Mouse (Mus musculus) retina, adult 2 months (tissue): ENCODE data around the gene Olfr303.
"Not testable (repeated sequence)": the region's sequence is repeated elsewhere in the genome, so short reads cannot be mapped to it uniquely, and the experiment has no call there.

Experiments
- DNase-seq: peaks from one replicate; pipeline ENCODE4 v3.0.0-alpha.2; 2012; ENCODE audit warnings: low read depth, low spot score

Olfr303 gene

DNA sequence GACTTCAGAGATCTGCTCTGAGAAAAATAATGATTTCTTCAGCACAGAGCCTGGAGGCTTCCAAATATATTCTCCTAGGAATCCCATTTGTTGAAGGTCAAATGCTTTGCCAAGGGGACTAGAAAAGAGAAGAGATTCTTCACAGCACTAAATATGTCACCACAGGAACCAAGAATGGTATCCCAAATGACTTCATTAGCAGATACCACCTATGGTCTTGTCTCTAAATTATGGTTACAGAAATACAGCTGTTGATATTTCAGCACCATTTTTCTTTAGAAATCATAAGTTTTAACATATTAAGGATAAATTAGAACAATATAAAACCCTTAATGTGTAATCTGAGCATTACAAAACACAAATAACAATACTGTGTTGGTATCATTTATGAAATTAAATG lies at the start of gene Olfr303:
TSS of gene Olfr303 (minus strand) at position 101 of the 400 bp plus-strand sequence.
- no peak for DNase-seq

DNA sequence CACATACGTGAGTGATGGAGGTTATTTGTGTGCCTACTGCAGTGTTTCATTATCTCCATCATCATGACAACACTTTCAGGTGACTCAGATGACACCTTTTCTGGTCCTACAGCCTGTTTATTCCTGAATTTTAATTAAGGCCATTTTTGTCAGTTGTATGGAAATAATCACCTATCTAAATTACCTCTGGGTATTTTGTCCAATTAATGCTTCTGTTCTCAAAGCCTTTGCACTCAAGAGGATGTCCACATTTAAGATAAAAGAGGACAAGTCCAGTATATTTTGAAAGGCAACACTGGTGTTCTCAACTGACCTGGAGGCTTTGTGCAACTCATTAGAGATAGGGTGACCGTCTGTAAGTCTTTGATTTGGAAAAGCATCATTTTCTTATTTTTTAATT lies 6.0 kb upstream of the Olfr303 start, which contains the start of gene Olfr301:
TSS of gene Olfr301 (plus strand) at position 301 of the 400 bp plus-strand sequence.
- DNase-seq, result no peak

DNA sequence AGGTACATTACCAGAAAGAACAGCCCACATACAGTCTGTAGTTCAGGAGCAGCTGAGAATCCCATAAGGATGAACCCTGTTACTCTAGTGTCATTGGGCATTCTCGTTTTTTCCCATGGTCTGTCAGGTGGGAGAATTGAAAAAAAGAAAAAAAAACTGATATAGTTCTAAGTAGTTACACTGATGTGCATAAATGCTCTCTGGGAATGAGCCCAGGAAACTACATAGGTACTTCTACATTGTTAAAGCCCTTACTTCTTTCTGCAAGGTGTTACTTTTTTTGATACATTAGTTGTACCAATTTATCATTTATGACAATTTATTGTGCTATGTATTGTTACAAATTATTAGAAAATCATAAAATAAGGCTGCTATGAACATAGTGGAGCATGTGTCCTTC lies 11.0 kb downstream of the Olfr303 start, which contains the start of gene Olfr304:
TSS of gene Olfr304 (minus strand) at position 101 of the 400 bp plus-strand sequence.
- no peak for DNase-seq

DNA sequence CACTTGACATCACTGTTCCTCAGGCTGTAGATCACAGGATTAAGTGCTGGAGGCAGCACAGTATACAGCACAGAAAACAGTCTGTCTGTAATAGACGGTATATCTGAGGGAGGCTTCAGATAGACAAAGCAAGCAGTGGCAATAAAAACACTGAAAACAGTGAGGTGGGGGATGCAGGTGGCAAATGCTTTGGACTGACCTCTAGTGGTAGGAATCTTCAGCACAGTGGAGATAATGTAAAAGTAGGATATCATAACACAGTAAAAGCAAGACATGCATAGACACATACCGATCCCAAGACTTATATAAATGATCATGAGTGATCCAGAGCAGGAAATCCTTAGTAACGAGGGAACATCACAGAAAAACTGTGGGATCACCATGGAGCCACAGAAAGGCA lies 11.8 kb downstream of the Olfr303 start:
- DNase-seq, result no peak

DNA sequence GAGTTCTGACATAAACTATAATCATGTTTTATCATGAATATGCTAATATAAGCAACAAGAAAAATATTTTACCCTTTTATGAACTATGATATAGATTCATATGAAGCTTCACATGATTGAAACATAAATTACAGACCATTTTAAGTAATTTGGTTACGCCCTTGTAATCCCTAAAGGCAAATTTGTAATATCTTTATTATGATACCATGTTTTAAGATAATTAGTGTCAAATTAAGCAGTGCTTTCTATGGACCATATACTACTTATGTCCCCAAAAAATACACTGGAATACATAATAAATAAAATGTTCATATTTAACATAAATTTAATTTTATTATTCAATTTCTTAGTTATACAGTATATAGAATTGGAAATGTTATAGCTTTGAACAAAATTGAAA lies 30.8 kb downstream of the Olfr303 start, which contains the start of gene Olfr305:
TSS of gene Olfr305 (minus strand) at position 101 of the 400 bp plus-strand sequence.
- DNase-seq, result no peak

DNA sequence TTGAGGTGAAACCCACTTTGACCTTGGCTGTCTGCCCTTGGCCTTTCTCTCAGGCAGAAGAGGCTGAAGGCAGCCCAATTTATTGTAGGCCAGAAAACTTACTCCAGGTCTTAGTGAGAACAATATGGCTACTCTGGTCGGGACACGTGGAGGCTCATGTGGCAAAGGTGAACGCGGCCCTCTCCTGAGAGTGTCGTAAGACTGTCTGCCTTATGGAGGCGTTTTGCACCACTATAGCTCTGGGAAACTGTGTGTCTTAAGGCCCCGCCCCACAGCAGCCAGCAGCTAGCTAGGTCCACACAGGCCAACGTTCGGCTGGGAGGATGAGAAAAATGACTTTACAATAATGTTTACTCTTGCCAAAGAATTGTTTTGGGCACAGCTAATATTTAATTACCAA lies 51.3 kb downstream of the Olfr303 start:
- not testable (repeated sequence) for DNase-seq

DNA sequence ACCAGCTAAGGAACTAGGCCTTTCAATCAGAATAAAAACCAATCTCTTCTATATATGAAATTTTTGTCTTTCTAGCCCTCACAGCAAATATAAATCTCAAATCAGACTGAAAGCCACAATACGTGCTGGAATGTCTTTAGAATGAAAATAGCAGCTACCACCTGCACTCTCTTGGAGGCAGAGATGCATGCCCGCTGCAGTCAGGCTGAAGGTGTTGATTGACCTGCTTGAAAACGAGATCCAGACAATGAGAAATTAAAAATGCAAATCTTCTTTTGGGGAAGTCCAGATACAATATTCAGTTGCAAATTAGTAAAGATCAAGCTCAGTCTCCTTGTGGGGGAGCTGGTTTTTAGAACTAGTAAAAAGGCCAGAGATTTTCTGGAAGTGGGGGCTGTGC lies 53.3 kb downstream of the Olfr303 start:
- no peak for DNase-seq

DNA sequence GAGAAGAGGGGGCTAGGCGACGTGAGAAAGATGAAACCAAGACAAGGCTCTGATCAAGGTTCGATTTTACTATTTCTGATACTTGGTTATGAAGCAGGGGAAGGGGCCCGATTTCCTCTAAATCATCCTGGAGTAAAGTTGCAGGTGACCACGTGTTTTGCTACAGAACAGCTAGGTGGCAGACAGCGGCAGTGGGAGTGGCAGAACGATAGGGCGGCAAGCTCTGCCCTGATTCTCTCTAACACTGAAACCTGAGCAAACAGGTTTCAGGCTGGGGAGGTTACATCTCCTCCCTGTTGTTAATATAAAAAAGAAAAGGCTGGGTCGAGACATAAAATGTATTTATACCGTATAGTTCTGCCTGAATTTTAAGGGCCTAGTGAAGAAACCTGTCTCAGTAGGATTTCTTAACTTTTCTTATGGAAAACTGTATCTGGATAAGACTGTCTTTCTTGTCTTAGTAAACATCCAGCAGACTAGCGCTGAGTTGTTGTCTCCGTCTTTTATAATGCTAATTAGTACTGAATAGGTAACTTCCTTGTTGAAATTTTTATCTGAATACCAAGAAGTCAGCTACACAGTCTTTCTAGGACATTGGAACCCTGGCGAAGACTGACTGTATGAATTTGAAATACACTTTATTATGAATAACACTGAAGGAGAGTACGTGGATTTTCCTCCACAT lies 54.6 kb downstream of the Olfr303 start:
- DNase-seq, result no peak
